Mouse (Mus musculus) gastrocnemius, adult 2 months (tissue): ENCODE results near the gene Stard3. TPM values are rescaled to one million over a fixed set of nuclear protein-coding genes. Genes with fewer than 3 reads are reported as not detected.
A peak's percentile ranks its signal among the peaks of the same experiment; 100 is the strongest.
"Not testable (repeated sequence)": the region's sequence is repeated elsewhere in the genome, so short reads cannot be mapped to it uniquely, and the experiment has no call there.

Source experiments
- DNase-seq: peaks from one replicate; pipeline ENCODE4 v3.0.0; 2022
- H3K27ac ChIP-seq: fragments of 200-600 bp; 2 replicates; pipeline ENCODE4 v1.8.1; 2022; ENCODE audit warnings: mild to moderate bottlenecking
- H3K4me3 ChIP-seq: fragments of 200-600 bp; 2 replicates; pipeline ENCODE4 v1.8.1; 2022; ENCODE audit warnings: mild to moderate bottlenecking, moderate library complexity
- CTCF ChIP-seq: fragments of 200-600 bp; IDR thresholded peaks from 2 replicates; pipeline ENCODE4 v1.8.1; 2022; ENCODE audit warnings: antibody characterized with exemption, mild to moderate bottlenecking, moderate library complexity
- intact Hi-C: fragments of 180-260 bp; cut with DNase I; formaldehyde crosslinking; loops from one replicate; pipeline ENCODE4 v1.15.1; 2025
- total RNA-seq, 2 experiments: library from RNA; stranded (reverse); gene quantifications; 2 replicates each; pipeline ENCODE4 v1.2.3; 2021

Stard3 gene
- total RNA-seq, 2 experiments from 2014 or later: 11.8 to 12.1 TPM

- no peak for DNase-seq
- no peak for TF ChIP-seq CTCF
- Histone ChIP-seq H3K4me3 (no peak overlapping the region), H3K27ac (no peak overlapping the region)
- intact Hi-C loops: loop anchor here (10.0 kb wide), 1 partner anchor 332 kb away; the partner anchor contains the start of gene Csf3
Observed at GRCm38 (mm10) chr11:98373244-98373643, 15.1 kb downstream of the Stard3 start.

- intact Hi-C loops: loop anchor here (10.0 kb wide), 1 partner anchor 331 kb away; the partner anchor contains the start of gene Csf3
Observed at GRCm38 (mm10) chr11:98374266-98374665, 16.1 kb downstream of the Stard3 start.

GRCm38 (mm10) chr11:98376756-98377155, 18.6 kb downstream of the Stard3 start:
- DNase-seq: no peak
- H3K27ac ChIP-seq: peak overlapping the region; percentile 93
- TF ChIP-seq CTCF: no peak
- H3K4me3 ChIP-seq: no peak overlapping the region
- intact Hi-C loops: loop anchor here (5.0 to 10.0 kb wide), 2 partner anchors 328 to 396 kb away; partner anchors contain the start of gene Csf3

More at GRCm38 (mm10) chr11:98374266-98374665, 16.1 kb downstream of the Stard3 start:
- TF ChIP-seq CTCF: no peak
- peak; percentile 75 for DNase-seq
- H3K27ac ChIP-seq: peak overlapping the region; percentile 70
- no peak overlapping the region for H3K4me3 ChIP-seq

DNA sequence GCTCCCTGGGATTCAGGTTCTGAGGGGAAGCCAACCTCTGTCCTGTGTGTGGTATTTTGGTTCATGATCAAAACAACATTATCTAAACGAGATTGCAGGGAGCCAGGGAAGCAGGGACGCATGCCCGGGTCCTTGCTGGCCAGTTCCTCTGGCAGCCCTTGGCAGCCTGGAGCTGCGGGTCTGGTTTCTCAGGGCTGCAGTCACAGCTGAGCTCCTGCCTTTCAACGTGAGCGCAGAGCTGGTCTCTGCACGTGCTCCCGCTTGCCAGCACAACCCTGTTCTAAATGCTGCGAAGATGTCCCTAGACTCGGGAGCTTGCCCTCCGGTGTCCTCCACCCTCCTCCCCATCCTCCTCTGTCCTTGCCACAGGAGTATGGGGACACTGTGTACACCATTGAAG, 19.6 kb downstream of the Stard3 start:
- intact Hi-C loops: loop anchor here (5.0 to 10.0 kb wide), 2 partner anchors 327 to 395 kb away; partner anchors contain the start of gene Csf3
- no peak overlapping the region; the same call in 1 of the 2 replicates for H3K4me3 ChIP-seq
- peak overlapping the region; percentile 93 for H3K27ac ChIP-seq
- TF ChIP-seq CTCF: no peak
- peak; percentile 89 for DNase-seq

- no peak for TF ChIP-seq CTCF
- intact Hi-C loops: loop anchor here (5.0 to 10.0 kb wide), 2 partner anchors 325 to 393 kb away; partner anchors contain the start of gene Csf3
- no peak for DNase-seq
- H3K27ac ChIP-seq: peak overlapping the region; percentile 93
- H3K4me3 ChIP-seq: no peak overlapping the region
Observed at GRCm38 (mm10) chr11:98379379-98379778, 21.2 kb downstream of the Stard3 start.

- peak; percentile 62 for DNase-seq
- Histone ChIP-seq H3K27ac (peak overlapping the region; percentile 93), H3K4me3 (no peak overlapping the region)
- intact Hi-C loops: no loop called here
- no peak for TF ChIP-seq CTCF
Observed at GRCm38 (mm10) chr11:98380106-98380505, 21.9 kb downstream of the Stard3 start.

DNA sequence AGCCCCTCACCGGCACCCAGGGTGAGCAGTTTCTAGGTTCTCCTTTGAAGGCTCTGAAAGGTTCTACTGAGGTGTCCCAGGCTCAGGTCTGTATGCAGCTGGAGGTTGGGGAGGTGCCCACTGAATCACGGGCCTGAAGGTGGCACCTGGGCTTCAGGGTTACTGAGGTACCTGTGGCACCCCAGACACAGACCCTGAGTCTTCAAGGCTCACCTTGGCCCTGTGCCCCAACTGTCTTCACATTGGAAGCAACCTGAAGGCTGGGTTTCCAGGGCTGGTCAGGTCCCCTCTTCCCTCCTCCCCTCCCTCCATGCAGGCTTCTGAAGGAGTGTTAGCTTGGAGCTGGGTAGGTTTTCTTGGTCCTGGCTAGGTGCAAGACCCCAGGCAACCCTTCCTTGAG, 23.5 kb downstream of the Stard3 start:
- peak overlapping the region; percentile 98 for H3K27ac ChIP-seq
- H3K4me3 ChIP-seq: no peak overlapping the region
- DNase-seq: no peak
- no peak for TF ChIP-seq CTCF
- intact Hi-C loops: no loop called here

- DNase-seq, intact Hi-C loops: not testable (repeated sequence)
- Histone ChIP-seq H3K4me3 (peak overlapping the region; percentile 58; the same call in 1 of the 2 replicates), H3K27ac (peak overlapping the region; percentile 98)
- peak; percentile 35; the same call in 1 of the 2 replicates for TF ChIP-seq CTCF
Observed at GRCm38 (mm10) chr11:98382405-98382804, 24.2 kb downstream of the Stard3 start.

GRCm38 (mm10) chr11:98383261-98384030, 25.3 kb downstream of the Stard3 start, which contains the start of gene Tcap:
Gene Tcap, plus strand, starts transcription at chr11:98383811.
- DNase-seq: peak; percentile 87
- Histone ChIP-seq H3K4me3 (peak within 1 kb of the TSS; percentile 88), H3K27ac (peak within 1 kb of the TSS; percentile 98)
- peak; percentile 23; the same call in 1 of the 2 replicates for TF ChIP-seq CTCF
- intact Hi-C loops: no loop called here

- Histone ChIP-seq H3K4me3 (peak overlapping the region; percentile 88), H3K27ac (peak overlapping the region; percentile 98)
- intact Hi-C loops: no loop called here
- DNase-seq: peak; percentile 59
- no peak for TF ChIP-seq CTCF
Observed at GRCm38 (mm10) chr11:98384216-98384615, 26.0 kb downstream of the Stard3 start.

- DNase-seq: peak; percentile 91
- Histone ChIP-seq H3K27ac (peak overlapping the region; percentile 98), H3K4me3 (peak overlapping the region; percentile 88)
- TF ChIP-seq CTCF: no peak
- intact Hi-C loops: no loop called here
Observed at GRCm38 (mm10) chr11:98384721-98385637, 26.8 kb downstream of the Stard3 start.
